In the genomic region with DNA sequence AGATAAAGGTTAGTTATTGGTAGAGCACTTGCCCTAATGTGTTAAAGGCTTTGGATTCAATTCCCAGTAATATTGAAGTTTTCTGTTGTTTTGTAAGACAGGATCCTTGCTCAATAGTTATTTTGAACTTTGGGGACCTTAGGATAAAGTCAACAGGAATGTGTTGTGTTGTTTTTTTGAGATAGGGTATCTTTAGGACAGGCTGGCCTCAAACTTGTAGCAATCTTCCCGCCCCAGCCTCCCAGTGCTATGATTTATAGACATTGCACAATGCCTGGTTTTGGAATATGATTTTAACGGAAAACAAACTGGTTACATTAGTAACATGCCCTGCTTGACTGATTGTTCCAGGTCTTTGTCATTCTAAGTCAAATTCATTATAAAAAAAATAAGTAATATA, we compare ENCODE assay signal across 24 mouse cellular contexts. TPM values are rescaled to one million over a fixed set of nuclear protein-coding genes. Genes with fewer than 3 reads are reported as not detected.
DNase-seq lines count a peak whose midpoint lies in the region; ATAC-seq and TF ChIP-seq lines count a peak whose summit lies in the region.
"Had no signal": no experiment of that assay in that cellular context is flagged by ENCODE, and none has a peak within 500 bp of the region (broad histone marks: within the 10 kb centered on the region; RNA-seq: fewer than 3 reads in every experiment).

No protein-coding gene starts in this region.

- no peak overlapping the region for H3K27ac ChIP-seq in gastrocnemius, adult 2 months
- H3K27ac ChIP-seq in kidney, embryonic 15.5 days, result no peak overlapping the region
- H3K27ac ChIP-seq: forebrain, embryonic 10.5 days; hindbrain, embryonic 13.5 days; limb, embryonic 13.5 days; liver, embryonic 15.5 days; midbrain, embryonic 12.5 days; stomach, postnatal 0 days had no signal

- intact Hi-C loops in gastrocnemius, adult 2 months (cut with DNase I), result no loop called here
- intact Hi-C loops in left cerebral cortex, postnatal 36 days (cut with DNase I), result no loop called here

- H3K4me1 ChIP-seq in kidney, embryonic 15.5 days, result 0 out of 2 replicates have a peak, but pooled peaks cover 4% of the 10 kb centered on the region
- H3K4me1 ChIP-seq: heart, embryonic 12.5 days; hindbrain, embryonic 13.5 days; limb, embryonic 13.5 days; liver, embryonic 15.5 days; midbrain, embryonic 12.5 days had no signal

- TF ChIP-seq CTCF in gastrocnemius, adult 2 months (IDR thresholded peaks at IDR 0.05), result no peak

- peak; percentile 32 for DNase-seq in gastrocnemius, adult 18-20 months (ENCODE audit: low spot score)
- no peak for DNase-seq in gastrocnemius, adult 2 months
- DNase-seq in kidney, adult 9 months, result peak; percentile 10
- DNase-seq in ovary, adult 18-20 months (ENCODE audit: low spot score), result peak; percentile 37
- DNase-seq in ovary, postnatal 14 days (ENCODE audit: low spot score), result no peak
- DNase-seq in left cerebral cortex, postnatal 36 days (ENCODE audit: low spot score in 2 of 2), result no peak
- DNase-seq: cerebellum, adult 18-20 months; cerebellum, postnatal 14 days; forebrain, postnatal 0 days; gastrocnemius, postnatal 36 days; heart, postnatal 14 days; kidney, adult 11 months; right cerebral cortex, postnatal 14 days had no signal

- H3K4me3 ChIP-seq in gastrocnemius, adult 2 months, result no peak overlapping the region
- H3K4me3 ChIP-seq in kidney, embryonic 15.5 days (replicated peaks), result no peak overlapping the region
- H3K4me3 ChIP-seq: forebrain, embryonic 10.5 days; heart, embryonic 12.5 days; hindbrain, embryonic 13.5 days; limb, embryonic 13.5 days; liver, embryonic 15.5 days; midbrain, embryonic 12.5 days had no signal

- no peak overlapping the region for H3K9ac ChIP-seq in kidney, embryonic 15.5 days
- H3K9ac ChIP-seq: forebrain, postnatal 0 days; heart, embryonic 12.5 days; hindbrain, embryonic 13.5 days; limb, embryonic 13.5 days; liver, embryonic 15.5 days; midbrain, embryonic 12.5 days had no signal

- H3K27me3 ChIP-seq in kidney, embryonic 15.5 days, result no peaks in the 10 kb centered on the region
- H3K27me3 ChIP-seq: heart, embryonic 12.5 days; hindbrain, embryonic 13.5 days; limb, embryonic 13.5 days; liver, embryonic 15.5 days; midbrain, embryonic 12.5 days had no signal

- no peak overlapping the region for H3K4me2 ChIP-seq in kidney, embryonic 15.5 days
- H3K4me2 ChIP-seq: heart, embryonic 12.5 days; hindbrain, embryonic 13.5 days; limb, embryonic 13.5 days; liver, embryonic 15.5 days; midbrain, embryonic 12.5 days had no signal

- WGBS in kidney, embryonic 15.5 days, result 90% methylated on average over 2 of the region's 2 CpGs

- ATAC-seq in kidney, embryonic 15.5 days (replicated peaks; ENCODE audit: low FRiP score), result no peak
- ATAC-seq: forebrain, postnatal 0 days had no signal

- peaks cover 38% of the 10 kb centered on the region for H3K36me3 ChIP-seq in kidney, embryonic 15.5 days

- no peaks in the 10 kb centered on the region for H3K9me3 ChIP-seq in kidney, embryonic 15.5 days (replicated peaks)
- H3K9me3 ChIP-seq: forebrain, embryonic 10.5 days; heart, embryonic 12.5 days; hindbrain, embryonic 13.5 days; limb, embryonic 13.5 days; liver, embryonic 15.5 days; midbrain, embryonic 12.5 days had no signal

RNA-seq across cellular contexts. Expression of gene Cnmd, which starts 28.8 kb away (rescaled TPM):
- under 1 TPM; 0.17 to 0.41 TPM for total RNA-seq in gastrocnemius, adult 18-20 months (2021)
- total RNA-seq in gastrocnemius, adult 2 months (2021), result under 1 TPM in 1 of 2 experiments, not detected in 1; 0.73 TPM
- polyA plus RNA-seq in kidney, embryonic 15.5 days (2015; fragmentation: Nextera tagmentation; extraction: Ambion mirVana), result 2.4 and 2.9 TPM in 2 replicates
- 1 to 10 TPM in 1 of 2 experiments, under 1 TPM in 1; 0.88 to 1.2 TPM for total RNA-seq in left cerebral cortex, postnatal 36 days (2021)
- total RNA-seq: ES-E14; monocyte, adult 5-6 weeks; neutrophil, adult 5-6 weeks had no signal

RNA-seq across cellular contexts. Expression of gene Sugt1, which starts 45.7 kb away (rescaled TPM):
- total RNA-seq in gastrocnemius, adult 18-20 months (2021), result 100 to 1,000 TPM; 108 to 112 TPM
- total RNA-seq in gastrocnemius, adult 2 months (2021), result 10 to 100 TPM; 96.5 to 97.2 TPM
- polyA plus RNA-seq in kidney, embryonic 15.5 days (2015; fragmentation: Nextera tagmentation; extraction: Ambion mirVana), result 122 and 131 TPM in 2 replicates
- total RNA-seq in left cerebral cortex, postnatal 36 days (2021), result 10 to 100 TPM; 83.0 to 91.4 TPM

Comparison
In these comparisons a context has a peak if more than half of its experiments do, and no peak if none do; other contexts are left out.
1. DNase-seq: peak in gastrocnemius, adult 18-20 months (single experiment), kidney, adult 9 months (single experiment) and ovary, adult 18-20 months (single experiment); none in gastrocnemius, adult 2 months (single experiment), ovary, postnatal 14 days (single experiment) and left cerebral cortex, postnatal 36 days (0 of 2).